Mouse (Mus musculus) intestine, postnatal 0 days (tissue): ENCODE results near the gene Gm26965. TPM values are rescaled to one million over a fixed set of nuclear protein-coding genes. Genes with fewer than 3 reads are reported as not detected.
A peak's percentile ranks its signal among the peaks of the same experiment; 100 is the strongest.

Source experiments
- ATAC-seq: fragments of 200-750 bp; cut with Nextera tagmentation; 2 replicates; pipeline ENCODE4 v1.8.0; 2017; ENCODE audit warnings: mild to moderate bottlenecking, moderate TSS enrichment, moderate library complexity
- H3K27ac ChIP-seq: fragments of 300-500 bp; sonication (generic); 2 replicates; pipeline ENCODE4 v1.5.1; 2014; ENCODE audit warnings: mild to moderate bottlenecking, low read depth, low read length, moderate library complexity
- H3K27me3 ChIP-seq: fragments of 300-500 bp; sonication (generic); replicated peaks from 2 replicates; pipeline ENCODE4 v1.6.1; 2014; ENCODE audit warnings: low read length, mixed read lengths; ENCODE audit not compliant: control insufficient read depth, insufficient read depth
- H3K36me3 ChIP-seq: fragments of 300-500 bp; sonication (generic); 2 replicates; pipeline ENCODE4 v1.6.1; 2014; ENCODE audit warnings: mild to moderate bottlenecking, moderate library complexity; ENCODE audit not compliant: control insufficient read depth, insufficient read depth
- H3K4me1 ChIP-seq: fragments of 300-500 bp; sonication (generic); replicated peaks from 2 replicates; pipeline ENCODE4 v1.6.1; 2014; ENCODE audit warnings: antibody characterized with exemption, low read length, mixed read lengths; ENCODE audit not compliant: control insufficient read depth, insufficient read depth
- H3K4me2 ChIP-seq: fragments of 300-500 bp; sonication (generic); replicated peaks from 2 replicates; pipeline ENCODE4 v1.6.1; 2014; ENCODE audit warnings: low read depth, mild to moderate bottlenecking, moderate library complexity
- H3K4me3 ChIP-seq: fragments of 300-500 bp; sonication (generic); 2 replicates; pipeline ENCODE4 v1.5.1; 2014; ENCODE audit warnings: low read depth, low read length
- H3K9ac ChIP-seq: fragments of 300-500 bp; sonication (generic); 2 replicates; pipeline ENCODE4 v1.6.1; 2014; ENCODE audit warnings: mild to moderate bottlenecking, low read depth, low read length
- H3K9me3 ChIP-seq: fragments of 300-500 bp; sonication (generic); 2 replicates; pipeline ENCODE4 v1.6.1; 2016; ENCODE audit warnings: mixed run types; ENCODE audit not compliant: control insufficient read depth
- CTCF ChIP-seq: sonication (generic); IDR thresholded peaks from 2 replicates; pipeline ENCODE4 v1.5.1; 2016; ENCODE audit warnings: low read depth, mild to moderate bottlenecking, control low read depth, antibody characterized with exemption, moderate library complexity
- WGBS: fragments of 180-500 bp; shearing (Covaris S2); extraction: QIAGEN DNeasy Blood & Tissue Kit; methylation state at CpG from one replicate; pipeline ENCODE4 v1.1.7; 2014; 5-methylcytosine and 5-hydroxymethylcytosine counted together
- polyA plus RNA-seq: library from polyadenylated mRNA; unstranded; fragments of >200 nt; fragmentation: Nextera tagmentation; extraction: Ambion mirVana; gene quantifications from 2 replicates; pipeline ENCODE4 v1.2.1, GENCODE M21; 2015

Gene Gm26965
- polyA plus RNA-seq: not detected in 2 replicates

DNA sequence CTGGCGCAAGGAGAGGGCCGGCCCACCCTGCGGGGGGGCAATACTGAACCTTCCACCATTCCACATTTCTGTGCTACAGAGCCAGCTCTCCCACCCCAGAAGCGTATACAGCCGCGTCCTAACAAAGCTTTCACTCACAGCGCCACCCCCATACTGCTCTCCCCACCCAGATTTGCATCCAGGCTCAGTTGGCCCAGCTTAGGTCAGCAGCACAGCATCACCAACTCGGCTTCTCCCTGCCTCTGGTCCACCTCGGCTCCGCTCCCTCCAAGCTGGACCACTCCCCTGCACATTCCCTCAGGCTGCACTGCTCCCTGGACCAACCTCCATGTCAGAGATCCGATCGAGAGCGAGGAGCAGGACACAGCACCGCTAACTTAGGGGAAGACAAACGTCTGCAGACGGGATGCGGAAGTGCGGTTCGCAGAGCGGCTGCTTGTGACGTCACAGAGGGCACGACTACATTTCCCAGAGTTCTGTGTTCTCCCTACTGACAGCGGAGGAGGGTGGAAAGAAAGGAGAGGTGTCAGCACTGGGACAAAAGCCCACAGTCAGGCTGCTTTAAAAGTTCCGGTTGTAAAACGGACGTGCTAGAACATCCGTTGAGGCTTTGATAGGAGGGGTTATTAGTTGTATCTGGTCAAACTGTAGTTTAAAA lies at the start of gene Gm26965, which contains the start of gene Zfp87:
Gene Gm26965 (minus strand): TSS at position 399 of the 658 bp plus-strand sequence.
Gene Zfp87 (minus strand): TSS at position 425 of the 658 bp plus-strand sequence.
- Histone ChIP-seq H3K4me2 (peak within 1 kb of the TSS; percentile 89), H3K27ac (peak within 1 kb of the TSS; percentile 61), H3K4me3 (peak within 1 kb of the TSS; percentile 82), H3K4me1 (peaks cover 7% of the 10 kb centered on the region), H3K9ac (peak within 1 kb of the TSS; percentile 71), H3K36me3 (no peaks in the 10 kb centered on the region), H3K9me3 (no peaks in the 10 kb centered on the region), H3K27me3 (no peaks in the 10 kb centered on the region)
- under 1% methylated on average over 27 of the region's 27 CpGs for WGBS
- ATAC-seq: peak; percentile 99
- no peak for TF ChIP-seq CTCF

DNA sequence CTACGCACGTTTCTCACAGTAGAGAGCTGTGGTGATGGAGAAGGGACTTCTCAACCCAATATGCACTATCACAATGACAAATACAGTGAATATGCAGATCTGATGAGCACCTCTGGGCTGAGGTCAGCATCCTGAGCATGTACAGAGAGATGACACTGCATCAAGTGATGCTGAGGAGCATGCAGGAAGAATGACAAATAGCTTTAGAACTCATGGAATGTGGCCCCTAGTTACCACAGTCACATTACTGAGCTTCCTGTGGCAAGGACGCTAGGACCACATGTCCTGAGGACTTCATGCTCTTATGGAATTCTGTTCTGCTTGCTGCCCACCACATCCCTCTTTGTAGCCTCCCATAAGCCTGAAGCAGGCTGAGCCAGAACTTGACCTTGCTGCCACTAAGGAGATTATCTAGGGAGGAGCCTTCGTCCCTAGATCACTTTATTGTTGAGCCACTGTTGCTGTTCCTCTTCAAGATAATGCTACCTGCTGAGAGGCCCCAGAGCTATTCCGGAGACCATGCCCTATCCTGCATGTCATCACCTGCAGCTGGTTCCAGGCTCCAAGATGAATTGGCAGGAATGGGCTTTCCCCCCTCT lies 46.7 kb upstream of the Gm26965 start:
- Histone ChIP-seq H3K4me1 (no peaks in the 10 kb centered on the region), H3K27ac (no peak overlapping the region), H3K36me3 (no peaks in the 10 kb centered on the region), H3K9me3 (no peaks in the 10 kb centered on the region), H3K4me3 (no peak overlapping the region), H3K27me3 (no peaks in the 10 kb centered on the region), H3K4me2 (no peak overlapping the region), H3K9ac (no peak overlapping the region)
- no peak for TF ChIP-seq CTCF
- ATAC-seq: no peak
- WGBS: 69% methylated on average over 5 of the region's 5 CpGs

DNA sequence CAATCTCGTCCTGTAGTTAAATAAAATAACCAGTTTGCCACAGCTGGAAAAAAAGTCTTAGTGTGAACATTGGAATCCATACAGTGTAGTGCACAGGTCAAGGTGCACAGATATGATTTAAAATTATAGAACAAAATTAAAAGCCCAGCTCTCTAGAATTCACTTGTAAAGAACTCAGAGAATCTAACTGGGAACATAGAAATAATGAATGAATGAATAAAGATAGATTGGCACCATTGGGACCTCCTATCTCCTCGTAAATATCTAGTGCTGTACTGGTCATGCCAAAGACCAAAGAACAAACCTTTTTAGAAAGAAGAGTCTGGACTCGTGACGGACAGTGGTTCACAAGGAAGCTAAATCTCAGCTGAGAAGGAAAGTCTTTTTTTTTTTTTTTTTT lies 27.8 kb upstream of the Gm26965 start, which contains the start of gene Zfp748:
Gene Zfp748 (minus strand): TSS at position 101 of the 400 bp plus-strand sequence.
- H3K4me3 ChIP-seq: peak within 1 kb of the TSS; percentile 89
- peak within 1 kb of the TSS; percentile 73 for H3K4me2 ChIP-seq
- H3K27me3 ChIP-seq: no peaks in the 10 kb centered on the region
- no peak for TF ChIP-seq CTCF
- no peaks in the 10 kb centered on the region for H3K9me3 ChIP-seq
- H3K9ac ChIP-seq: peak within 1 kb of the TSS; percentile 88
- H3K36me3 ChIP-seq: no peaks in the 10 kb centered on the region
- WGBS: 77% methylated on average over 4 of the region's 4 CpGs
- H3K27ac ChIP-seq: peak within 1 kb of the TSS; percentile 93
- H3K4me1 ChIP-seq: peaks cover 9% of the 10 kb centered on the region
- no peak for ATAC-seq

DNA sequence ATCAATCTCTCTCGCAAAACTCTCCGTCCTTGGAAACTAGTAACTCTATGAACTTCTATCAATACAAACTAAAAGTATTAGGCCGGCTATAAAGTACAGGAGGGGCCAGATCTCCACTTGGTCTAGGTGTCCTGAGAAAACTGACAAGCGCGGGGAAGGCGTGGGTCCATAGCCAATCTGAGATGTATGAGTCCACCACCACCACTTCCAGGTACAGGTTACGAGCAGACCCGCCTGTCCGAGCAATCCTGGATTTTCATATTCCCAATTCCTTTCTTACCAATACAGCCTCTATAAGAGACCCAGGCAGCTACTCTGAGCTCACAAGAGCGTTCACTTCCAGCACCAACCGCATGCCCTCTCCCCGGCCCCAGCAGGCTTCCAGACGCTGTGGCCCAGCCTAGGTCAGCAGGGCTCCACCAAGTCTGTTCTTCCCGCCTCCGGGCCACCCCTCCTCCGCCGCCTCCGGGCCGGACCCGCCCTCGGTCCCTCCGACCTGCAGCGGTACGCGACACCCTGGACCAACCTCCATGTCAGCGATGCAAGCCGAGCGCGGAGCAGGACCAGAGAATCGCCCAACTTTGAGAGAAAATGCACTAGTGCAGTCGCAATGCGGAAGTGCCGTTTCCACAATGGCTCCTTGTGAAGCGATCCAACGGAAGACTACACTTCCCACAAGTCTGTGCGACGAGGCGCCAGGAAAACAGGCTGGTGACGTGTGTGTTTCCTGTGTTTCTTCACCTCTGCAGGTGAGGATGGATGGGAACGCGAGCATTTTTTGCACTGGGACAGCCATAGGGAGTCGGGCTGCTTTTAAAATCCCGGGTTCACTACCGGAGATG lies 26.8 kb upstream of the Gm26965 start:
- H3K4me2 ChIP-seq: peak overlapping the region; percentile 73
- no peaks in the 10 kb centered on the region for H3K9me3 ChIP-seq
- peaks cover 9% of the 10 kb centered on the region for H3K4me1 ChIP-seq
- no peak for TF ChIP-seq CTCF
- H3K9ac ChIP-seq: peak overlapping the region; percentile 88
- under 1% methylated on average over 44 of the region's 44 CpGs for WGBS
- ATAC-seq: peak; percentile 100
- H3K4me3 ChIP-seq: peak overlapping the region; percentile 89
- no peaks in the 10 kb centered on the region for H3K36me3 ChIP-seq
- H3K27ac ChIP-seq: peak overlapping the region; percentile 93
- no peaks in the 10 kb centered on the region for H3K27me3 ChIP-seq

DNA sequence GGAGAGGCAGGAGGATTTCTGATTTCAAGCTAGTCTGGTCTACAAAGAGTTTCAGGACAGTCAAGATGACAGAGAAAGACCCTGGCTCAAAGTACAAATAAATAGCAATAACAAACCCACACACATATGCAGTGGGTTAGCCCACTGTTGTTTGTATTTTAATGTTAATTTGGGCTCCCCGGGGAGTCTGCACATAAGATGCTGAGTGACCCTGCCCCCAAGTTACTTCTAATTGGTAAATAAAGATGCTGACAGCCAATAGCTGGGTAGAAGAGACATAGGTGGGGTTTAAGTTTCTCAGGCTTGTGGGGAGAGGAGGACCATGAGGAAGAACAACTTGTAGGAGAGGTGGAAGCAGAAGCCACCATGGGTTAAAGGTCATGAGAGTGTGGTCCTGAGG lies 20.0 kb upstream of the Gm26965 start:
- no peak for TF ChIP-seq CTCF
- Histone ChIP-seq H3K9ac (no peak overlapping the region), H3K4me1 (no peaks in the 10 kb centered on the region), H3K4me2 (no peak overlapping the region), H3K27ac (no peak overlapping the region), H3K27me3 (no peaks in the 10 kb centered on the region), H3K36me3 (peaks cover 25% of the 10 kb centered on the region), H3K9me3 (no peaks in the 10 kb centered on the region), H3K4me3 (no peak overlapping the region)
- ATAC-seq: no peak
- 90% methylated on average over 1 of the region's 1 CpGs for WGBS

DNA sequence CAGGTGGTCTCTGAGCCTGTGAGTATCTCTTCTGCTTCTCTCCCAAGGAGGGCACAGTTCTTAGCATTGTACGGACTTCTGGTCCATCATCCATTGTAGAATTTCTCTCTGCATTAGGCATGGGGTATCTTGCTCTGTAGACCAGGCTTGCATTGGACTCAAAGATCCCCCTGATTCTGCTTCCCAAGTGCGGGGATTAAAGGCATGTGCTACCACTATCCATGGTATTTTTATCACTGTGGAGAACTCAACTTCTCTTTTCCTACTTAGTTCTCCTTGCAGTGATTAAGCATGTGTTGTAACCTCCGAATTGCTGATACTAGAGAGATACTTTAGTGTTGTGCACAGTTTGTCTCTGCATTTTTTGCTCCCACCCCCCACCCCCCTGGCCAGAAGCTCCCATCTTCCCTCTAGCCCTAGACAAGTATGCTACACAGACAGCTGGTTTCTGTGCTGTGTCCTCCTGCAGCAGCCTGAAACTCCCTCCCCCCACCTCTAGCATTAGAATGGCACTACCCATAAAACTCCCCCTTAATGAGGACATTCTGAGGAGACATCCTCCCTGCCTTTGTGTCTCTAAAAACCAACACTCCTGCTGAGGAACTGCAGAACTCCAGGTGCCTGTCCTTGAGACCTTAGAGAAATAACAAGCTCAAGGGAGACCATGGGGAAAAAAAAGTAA lies 1.2 kb upstream of the Gm26965 start:
- Histone ChIP-seq H3K4me1 (peaks cover 7% of the 10 kb centered on the region), H3K9me3 (no peaks in the 10 kb centered on the region), H3K27me3 (no peaks in the 10 kb centered on the region), H3K4me3 (no peak overlapping the region), H3K36me3 (no peaks in the 10 kb centered on the region), H3K27ac (no peak overlapping the region), H3K9ac (no peak overlapping the region), H3K4me2 (no peak overlapping the region)
- WGBS: 75% methylated on average over 3 of the region's 3 CpGs
- TF ChIP-seq CTCF: no peak
- ATAC-seq: no peak
